Mouse (Mus musculus) forebrain, embryonic 12.5 days (tissue): ENCODE measurements at regions not wholly inside any gene's neighbourhood (a gene's known extent, or its start where the extent isn't known, plus 50 kb on each side); places are given as distances from the start of the nearest gene placed in this dataset.

Experiments
- ATAC-seq: fragments of 200-750 bp; cut with Nextera tagmentation; 2 replicates; pipeline ENCODE4 v1.8.0; 2017; ENCODE audit warnings: moderate TSS enrichment; ENCODE audit not compliant: low FRiP score
- H3K27ac ChIP-seq: fragments of 300-500 bp; sonication (generic); 2 replicates; pipeline ENCODE4 v1.5.1; 2016; ENCODE audit warnings: mild to moderate bottlenecking
- H3K27me3 ChIP-seq: fragments of 300-500 bp; sonication (generic); 2 replicates; pipeline ENCODE4 v1.6.1; 2016; ENCODE audit warnings: mild to moderate bottlenecking
- H3K36me3 ChIP-seq: fragments of 300-500 bp; sonication (generic); replicated peaks from 2 replicates; pipeline ENCODE4 v1.6.1; 2016; ENCODE audit warnings: mild to moderate bottlenecking
- H3K4me1 ChIP-seq: fragments of 300-500 bp; sonication (generic); 2 replicates; pipeline ENCODE4 v1.6.1; 2016
- H3K4me2 ChIP-seq: fragments of 300-500 bp; sonication (generic); 2 replicates; pipeline ENCODE4 v1.6.1; 2016; ENCODE audit warnings: mild to moderate bottlenecking, moderate library complexity
- H3K4me3 ChIP-seq: fragments of 300-500 bp; sonication (generic); replicated peaks from 2 replicates; pipeline ENCODE4 v1.5.1; 2016; ENCODE audit warnings: mild to moderate bottlenecking
- H3K9ac ChIP-seq: fragments of 300-500 bp; sonication (generic); 2 replicates; pipeline ENCODE4 v1.6.1; 2016; ENCODE audit warnings: mild to moderate bottlenecking
- H3K9me3 ChIP-seq: fragments of 300-500 bp; sonication (generic); 2 replicates; pipeline ENCODE4 v1.6.1; 2016
- WGBS: fragments of 180-500 bp; shearing (Covaris S2); methylation state at CpG from one replicate; pipeline ENCODE4 v1.1.7; 2016; 5-methylcytosine and 5-hydroxymethylcytosine counted together

- H3K27me3 ChIP-seq: peaks cover 9% of the 10 kb centered on the region; the same call in 1 of the 2 replicates
- H3K27ac ChIP-seq: no peak overlapping the region
- 83% methylated on average over 2 of the region's 2 CpGs for WGBS
- peaks cover 4% of the 10 kb centered on the region; the same call in 1 of the 2 replicates for H3K4me1 ChIP-seq
- no peak overlapping the region for H3K4me3 ChIP-seq
- H3K9ac ChIP-seq: no peak overlapping the region
- no peaks in the 10 kb centered on the region for H3K36me3 ChIP-seq
- no peak for ATAC-seq
- no peaks in the 10 kb centered on the region for H3K9me3 ChIP-seq
- H3K4me2 ChIP-seq: no peak overlapping the region
Observed at GRCm38 (mm10) chr6:100110981-100111660, 176.2 kb downstream of the Rybp start.

GRCm38 (mm10) chr6:100109979-100110378, 177.3 kb downstream of the Rybp start:
- WGBS: 82% methylated on average over 7 of the region's 7 CpGs
- no peak overlapping the region for H3K9ac ChIP-seq
- no peak overlapping the region for H3K4me3 ChIP-seq
- H3K9me3 ChIP-seq: no peaks in the 10 kb centered on the region
- peaks cover 9% of the 10 kb centered on the region; the same call in 1 of the 2 replicates for H3K27me3 ChIP-seq
- no peak overlapping the region for H3K4me2 ChIP-seq
- H3K36me3 ChIP-seq: no peaks in the 10 kb centered on the region
- H3K4me1 ChIP-seq: peaks cover 4% of the 10 kb centered on the region; the same call in 1 of the 2 replicates
- H3K27ac ChIP-seq: no peak overlapping the region
- no peak for ATAC-seq

- no peak overlapping the region for H3K9ac ChIP-seq
- 71% methylated on average over 3 of the region's 3 CpGs for WGBS
- H3K9me3 ChIP-seq: no peaks in the 10 kb centered on the region
- peaks cover 4% of the 10 kb centered on the region; the same call in 1 of the 2 replicates for H3K4me1 ChIP-seq
- peaks cover 9% of the 10 kb centered on the region; the same call in 1 of the 2 replicates for H3K27me3 ChIP-seq
- no peak for ATAC-seq
- H3K4me2 ChIP-seq: no peak overlapping the region
- no peak overlapping the region for H3K27ac ChIP-seq
- no peaks in the 10 kb centered on the region for H3K36me3 ChIP-seq
- H3K4me3 ChIP-seq: no peak overlapping the region
Observed at GRCm38 (mm10) chr6:100109351-100109750, 177.9 kb downstream of the Rybp start.

GRCm38 (mm10) chr6:100107508-100107907, 179.8 kb downstream of the Rybp start:
- Histone ChIP-seq H3K9me3 (no peaks in the 10 kb centered on the region), H3K4me1 (peaks cover 4% of the 10 kb centered on the region; the same call in 1 of the 2 replicates), H3K36me3 (no peaks in the 10 kb centered on the region), H3K4me3 (no peak overlapping the region), H3K9ac (no peak overlapping the region), H3K27ac (no peak overlapping the region), H3K27me3 (peaks cover 9% of the 10 kb centered on the region; the same call in 1 of the 2 replicates), H3K4me2 (no peak overlapping the region)
- WGBS: 92% methylated on average over 3 of the region's 3 CpGs
- no peak for ATAC-seq

- Histone ChIP-seq H3K4me3 (no peak overlapping the region), H3K9me3 (no peaks in the 10 kb centered on the region), H3K9ac (no peak overlapping the region), H3K4me1 (peaks cover 4% of the 10 kb centered on the region; the same call in 1 of the 2 replicates), H3K36me3 (no peaks in the 10 kb centered on the region), H3K4me2 (no peak overlapping the region), H3K27ac (no peak overlapping the region), H3K27me3 (peaks cover 9% of the 10 kb centered on the region; the same call in 1 of the 2 replicates)
- 83% methylated on average over 5 of the region's 5 CpGs for WGBS
- no peak for ATAC-seq
Observed at GRCm38 (mm10) chr6:100107066-100107465, 180.2 kb downstream of the Rybp start.

- Histone ChIP-seq H3K27me3 (no peaks in the 10 kb centered on the region), H3K9ac (no peak overlapping the region), H3K27ac (no peak overlapping the region), H3K36me3 (no peaks in the 10 kb centered on the region), H3K4me1 (no peaks in the 10 kb centered on the region), H3K9me3 (no peaks in the 10 kb centered on the region), H3K4me3 (no peak overlapping the region), H3K4me2 (no peak overlapping the region)
- 76% methylated on average over 4 of the region's 4 CpGs for WGBS
- ATAC-seq: no peak
Observed at GRCm38 (mm10) chr6:100100565-100101133, 186.6 kb downstream of the Rybp start.

GRCm38 (mm10) chr6:100096393-100097125, 190.7 kb downstream of the Rybp start:
- H3K36me3 ChIP-seq: no peaks in the 10 kb centered on the region
- 85% methylated on average over 13 of the region's 13 CpGs for WGBS
- H3K4me3 ChIP-seq: no peak overlapping the region
- H3K4me1 ChIP-seq: no peaks in the 10 kb centered on the region
- H3K9me3 ChIP-seq: no peaks in the 10 kb centered on the region
- no peak for ATAC-seq
- no peak overlapping the region for H3K9ac ChIP-seq
- no peak overlapping the region for H3K27ac ChIP-seq
- H3K27me3 ChIP-seq: no peaks in the 10 kb centered on the region
- no peak overlapping the region for H3K4me2 ChIP-seq

- 93% methylated on average over 6 of the region's 6 CpGs for WGBS
- no peak for ATAC-seq
- Histone ChIP-seq H3K4me1 (no peaks in the 10 kb centered on the region), H3K27me3 (no peaks in the 10 kb centered on the region), H3K27ac (no peak overlapping the region), H3K4me3 (no peak overlapping the region), H3K36me3 (no peaks in the 10 kb centered on the region), H3K4me2 (no peak overlapping the region), H3K9me3 (no peaks in the 10 kb centered on the region), H3K9ac (no peak overlapping the region)
Observed at GRCm38 (mm10) chr6:100094653-100095217, 192.6 kb downstream of the Rybp start.

GRCm38 (mm10) chr6:100092870-100093269, 194.4 kb downstream of the Rybp start:
- ATAC-seq: no peak
- no peaks in the 10 kb centered on the region for H3K27me3 ChIP-seq

GRCm38 (mm10) chr6:100091815-100092214, 195.5 kb downstream of the Rybp start:
- Histone ChIP-seq H3K27me3 (no peaks in the 10 kb centered on the region), H3K36me3 (no peaks in the 10 kb centered on the region), H3K9ac (no peak overlapping the region), H3K4me2 (no peak overlapping the region), H3K4me1 (no peaks in the 10 kb centered on the region), H3K27ac (no peak overlapping the region), H3K9me3 (no peaks in the 10 kb centered on the region), H3K4me3 (no peak overlapping the region)
- WGBS: 74% methylated on average over 3 of the region's 3 CpGs
- ATAC-seq: no peak

More at GRCm38 (mm10) chr6:100092870-100093269, 194.4 kb downstream of the Rybp start:
- no peak overlapping the region for H3K4me2 ChIP-seq
- H3K9me3 ChIP-seq: no peaks in the 10 kb centered on the region
- H3K4me3 ChIP-seq: no peak overlapping the region
- H3K4me1 ChIP-seq: no peaks in the 10 kb centered on the region
- no peak overlapping the region for H3K27ac ChIP-seq
- WGBS: 88% methylated on average over 8 of the region's 8 CpGs
- no peaks in the 10 kb centered on the region for H3K36me3 ChIP-seq
- no peak overlapping the region for H3K9ac ChIP-seq

GRCm38 (mm10) chr6:100088576-100088975, 198.7 kb downstream of the Rybp start:
- 54% methylated on average over 4 of the region's 4 CpGs for WGBS
- Histone ChIP-seq H3K27me3 (no peaks in the 10 kb centered on the region), H3K36me3 (no peaks in the 10 kb centered on the region), H3K4me2 (no peak overlapping the region), H3K9ac (no peak overlapping the region), H3K27ac (no peak overlapping the region), H3K4me1 (no peaks in the 10 kb centered on the region), H3K9me3 (peaks cover 4% of the 10 kb centered on the region; the same call in 1 of the 2 replicates), H3K4me3 (no peak overlapping the region)
- ATAC-seq: no peak

- no peak overlapping the region for H3K4me2 ChIP-seq
- no peak overlapping the region for H3K4me3 ChIP-seq
- no peaks in the 10 kb centered on the region for H3K4me1 ChIP-seq
- no peaks in the 10 kb centered on the region for H3K36me3 ChIP-seq
- H3K27me3 ChIP-seq: no peaks in the 10 kb centered on the region
- 89% methylated on average over 7 of the region's 7 CpGs for WGBS
- no peak overlapping the region for H3K9ac ChIP-seq
- no peak for ATAC-seq
- H3K27ac ChIP-seq: no peak overlapping the region
- H3K9me3 ChIP-seq: peaks cover 4% of the 10 kb centered on the region; the same call in 1 of the 2 replicates
Observed at GRCm38 (mm10) chr6:100086807-100087206, 200.5 kb downstream of the Rybp start.
